Mouse (Mus musculus) midbrain, postnatal 0 days (tissue): ENCODE measurements around the gene Nyap1. TPM values are rescaled to one million over a fixed set of nuclear protein-coding genes. Genes with fewer than 3 reads are reported as not detected.

Experiments
- ATAC-seq: fragments of 200-750 bp; cut with Nextera tagmentation; 2 replicates; pipeline ENCODE4 v1.8.0; 2017; ENCODE audit warnings: moderate number of reproducible peaks, mild to moderate bottlenecking, moderate TSS enrichment, moderate library complexity; ENCODE audit not compliant: low FRiP score
- DNase-seq: peaks from one replicate; pipeline ENCODE4 v3.0.0-alpha.2; 2015; ENCODE audit warnings: low spot score
- H3K27ac ChIP-seq: fragments of 300-500 bp; sonication (generic); 2 replicates; pipeline ENCODE4 v1.5.1; 2014; ENCODE audit warnings: low read depth, mild to moderate bottlenecking, low read length, mixed read lengths
- H3K27me3 ChIP-seq: fragments of 300-500 bp; sonication (generic); 2 replicates; pipeline ENCODE4 v1.6.1; 2014; ENCODE audit warnings: low read length, control low read depth, mixed read lengths; ENCODE audit not compliant: insufficient read depth
- H3K36me3 ChIP-seq: fragments of 300-500 bp; sonication (generic); 2 replicates; pipeline ENCODE4 v1.6.1; 2014; ENCODE audit warnings: low read length, control low read depth, mixed read lengths; ENCODE audit not compliant: insufficient read depth
- H3K4me1 ChIP-seq: fragments of 300-500 bp; sonication (generic); 2 replicates; pipeline ENCODE4 v1.6.1; 2014; ENCODE audit warnings: mild to moderate bottlenecking, control low read depth, antibody characterized with exemption, low read length, mixed read lengths; ENCODE audit not compliant: insufficient read depth
- H3K4me2 ChIP-seq: fragments of 300-500 bp; sonication (generic); 2 replicates; pipeline ENCODE4 v1.6.1; 2014; ENCODE audit warnings: low read depth, mild to moderate bottlenecking, low read length, mixed read lengths; ENCODE audit not compliant: poor library complexity, severe bottlenecking
- H3K4me3 ChIP-seq: fragments of 300-500 bp; sonication (generic); 2 replicates; pipeline ENCODE4 v1.5.1; 2014; ENCODE audit warnings: low read depth, mild to moderate bottlenecking, low read length, moderate library complexity
- H3K9ac ChIP-seq: fragments of 300-500 bp; sonication (generic); replicated peaks from 2 replicates; pipeline ENCODE4 v1.6.1; 2014; ENCODE audit warnings: mild to moderate bottlenecking, low read length, moderate library complexity, mixed read lengths; ENCODE audit not compliant: poor library complexity, severe bottlenecking
- H3K9me3 ChIP-seq: fragments of 300-500 bp; sonication (generic); 2 replicates; pipeline ENCODE4 v1.6.1; 2016; ENCODE audit warnings: low read length, control low read depth
- CTCF ChIP-seq: IDR thresholded peaks from 2 replicates; pipeline ENCODE4 v1.5.1; 2016; ENCODE audit warnings: antibody characterized with exemption, mild to moderate bottlenecking
- WGBS: fragments of 180-500 bp; shearing (Covaris S2); extraction: QIAGEN DNeasy Blood & Tissue Kit; methylation state at CpG from one replicate; pipeline ENCODE4 v1.1.7; 2014; 5-methylcytosine and 5-hydroxymethylcytosine counted together
- polyA plus RNA-seq: library from polyadenylated mRNA; unstranded; fragments of >200 nt; fragmentation: Nextera tagmentation; extraction: Ambion mirVana; gene quantifications from 2 replicates; pipeline ENCODE4 v1.2.1, GENCODE M21; 2015
- total RNA-seq: library from RNA; depleted of rRNA; stranded (reverse); fragments of >200 nt; gene quantifications from 2 replicates; pipeline ENCODE4 v1.2.3, GENCODE M21; 2014

Gene Nyap1
- total and polyA plus RNA-seq, 2 experiments from 2014 or later = 50.1 to 261 TPM

DNA sequence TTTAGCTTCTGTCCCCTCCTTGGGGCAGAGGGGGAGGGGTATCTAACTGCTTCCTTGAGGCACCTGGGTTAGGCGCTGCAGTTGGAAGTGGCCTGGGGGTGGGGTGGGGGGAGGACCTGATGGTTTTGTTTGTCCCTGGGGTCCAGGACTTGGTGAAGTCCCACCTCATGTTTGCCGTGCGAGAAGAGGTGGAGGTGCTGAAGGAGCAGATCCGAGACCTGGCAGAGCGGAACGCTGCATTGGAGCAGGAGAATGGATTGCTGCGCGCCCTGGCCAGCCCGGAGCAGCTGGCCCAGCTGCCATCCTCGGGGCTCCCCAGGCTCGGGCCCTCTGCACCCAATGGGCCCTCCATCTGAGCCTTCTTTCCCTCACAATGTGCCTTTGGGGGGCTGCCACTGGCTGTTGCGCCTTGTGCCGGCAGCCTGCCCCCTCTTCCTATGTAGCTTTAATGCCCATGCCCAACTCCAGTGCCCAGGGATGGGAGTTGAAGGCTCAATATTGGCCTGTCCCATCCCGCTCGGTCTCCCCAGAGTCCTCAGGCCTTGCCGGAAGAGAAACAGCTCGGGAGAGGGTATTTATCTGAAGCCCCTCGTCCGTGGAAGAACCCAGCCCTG lies 17.6 kb upstream of the Nyap1 start:
- Histone ChIP-seq H3K4me3 (no peak overlapping the region), H3K4me2 (peak overlapping the region; percentile 33), H3K27me3 (no peaks in the 10 kb centered on the region), H3K4me1 (no peaks in the 10 kb centered on the region), H3K9me3 (no peaks in the 10 kb centered on the region), H3K9ac (0 out of 2 replicates have a peak overlapping the region, but pooled peaks have one; percentile 24), H3K27ac (peak overlapping the region; percentile 75), H3K36me3 (peaks cover 2% of the 10 kb centered on the region; the same call in 1 of the 2 replicates)
- no peak for TF ChIP-seq CTCF
- 83% methylated on average over 19 of the region's 19 CpGs for WGBS
- no peak for DNase-seq
- no peak for ATAC-seq

DNA sequence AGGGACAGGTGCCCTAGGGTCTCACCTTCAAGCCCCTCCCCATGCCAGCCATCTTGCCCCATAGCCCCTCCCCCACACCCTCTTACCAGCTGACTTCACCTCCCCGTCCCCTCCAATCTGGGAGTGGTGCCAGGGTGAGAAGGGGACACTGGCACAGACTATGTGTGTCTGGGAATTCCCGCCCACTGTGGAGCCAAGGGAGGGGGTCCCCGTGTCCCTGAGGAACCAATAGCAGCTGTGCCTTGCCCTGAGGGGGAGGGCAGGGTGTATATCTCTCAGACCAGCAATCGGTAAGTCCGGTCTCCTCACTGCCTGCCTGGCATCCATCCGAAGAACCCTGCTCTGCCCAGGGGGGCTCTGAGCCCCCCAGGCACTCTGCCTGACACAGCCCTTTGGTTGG lies 16.5 kb upstream of the Nyap1 start:
- peaks cover 4% of the 10 kb centered on the region; the same call in 1 of the 2 replicates for H3K36me3 ChIP-seq
- peak overlapping the region; percentile 33 for H3K4me2 ChIP-seq
- H3K4me1 ChIP-seq = no peaks in the 10 kb centered on the region
- H3K27me3 ChIP-seq = no peaks in the 10 kb centered on the region
- ATAC-seq (peak; percentile 64), DNase-seq (peak; percentile 87)
- peak overlapping the region; percentile 75 for H3K27ac ChIP-seq
- no peaks in the 10 kb centered on the region for H3K9me3 ChIP-seq
- 57% methylated on average over 6 of the region's 6 CpGs for WGBS
- no peak overlapping the region for H3K4me3 ChIP-seq
- TF ChIP-seq CTCF = no peak
- H3K9ac ChIP-seq = no peak overlapping the region

DNA sequence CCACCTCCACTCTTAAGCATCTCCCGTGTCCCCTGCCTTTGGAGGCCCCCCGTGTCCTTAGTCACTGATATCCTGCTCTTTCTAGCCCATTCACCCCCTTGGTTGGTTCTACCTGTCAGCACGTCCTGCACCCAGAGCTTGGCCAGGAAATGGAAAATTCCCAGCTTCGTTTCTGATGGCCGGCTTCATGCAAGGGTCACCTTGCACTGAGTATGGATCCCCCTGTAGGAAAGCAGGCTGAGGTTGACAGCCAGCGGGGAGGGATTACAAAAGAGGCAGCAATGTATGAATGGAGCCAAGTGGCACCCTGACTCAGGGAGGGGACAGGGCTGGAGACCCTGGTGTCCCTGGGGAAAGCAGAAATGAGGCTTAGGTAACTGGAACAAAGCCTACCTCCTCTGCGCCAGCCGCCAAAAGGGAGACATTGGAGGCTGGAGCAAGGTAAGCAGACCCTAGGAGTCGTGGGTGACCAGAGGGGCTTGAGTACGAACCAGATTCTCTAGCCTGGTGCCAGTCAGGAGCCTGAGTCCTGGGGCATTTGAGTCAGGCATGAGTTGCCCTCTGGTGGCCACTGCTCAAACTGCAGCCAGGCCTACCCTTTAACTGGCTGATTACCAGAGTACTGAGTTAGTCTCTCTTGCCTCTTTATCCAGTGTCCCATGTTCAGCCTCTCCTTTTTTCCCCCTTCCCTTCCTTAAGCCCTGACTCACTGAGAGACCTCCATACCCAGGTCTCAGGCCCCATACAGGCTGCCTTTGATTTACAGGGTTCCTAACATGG lies 15.7 kb upstream of the Nyap1 start:
- 0 out of 2 replicates have a peak, but pooled peaks have one; percentile 8 for ATAC-seq
- Histone ChIP-seq H3K27ac (peak overlapping the region; percentile 52), H3K36me3 (peaks cover 6% of the 10 kb centered on the region; the same call in 1 of the 2 replicates), H3K4me1 (no peaks in the 10 kb centered on the region), H3K9ac (no peak overlapping the region), H3K27me3 (no peaks in the 10 kb centered on the region), H3K4me3 (no peak overlapping the region), H3K4me2 (no peak overlapping the region), H3K9me3 (no peaks in the 10 kb centered on the region)
- WGBS = 47% methylated on average over 10 of the region's 10 CpGs
- peak; percentile 94 for TF ChIP-seq CTCF
- DNase-seq = peak; percentile 93

DNA sequence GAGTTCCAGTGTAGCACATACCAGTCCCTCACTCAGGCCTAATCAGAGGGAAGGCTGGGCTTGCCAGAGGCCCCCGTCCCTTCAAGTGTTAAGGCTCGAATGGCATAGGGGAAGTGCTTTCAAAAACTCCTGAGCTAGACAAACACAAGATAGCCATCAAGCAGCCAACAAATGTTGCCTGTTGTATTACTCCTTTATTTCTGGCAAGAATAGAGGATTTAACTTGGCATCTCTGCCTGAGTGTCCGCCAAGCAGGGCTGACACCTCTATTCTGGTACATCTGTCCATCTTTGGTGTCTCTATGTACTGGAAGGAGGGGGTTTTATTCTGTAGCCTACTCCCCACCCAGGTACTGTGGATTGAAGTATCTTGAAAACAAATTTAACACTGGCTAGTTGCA lies 14.7 kb upstream of the Nyap1 start:
- Histone ChIP-seq H3K27ac (no peak overlapping the region), H3K4me3 (no peak overlapping the region), H3K4me1 (no peaks in the 10 kb centered on the region), H3K27me3 (no peaks in the 10 kb centered on the region), H3K9ac (0 out of 2 replicates have a peak overlapping the region, but pooled peaks have one; percentile 19), H3K36me3 (peaks cover 10% of the 10 kb centered on the region), H3K4me2 (no peak overlapping the region), H3K9me3 (no peaks in the 10 kb centered on the region)
- TF ChIP-seq CTCF = no peak
- DNase-seq (no peak), ATAC-seq (no peak)
- 74% methylated on average over 3 of the region's 3 CpGs for WGBS

DNA sequence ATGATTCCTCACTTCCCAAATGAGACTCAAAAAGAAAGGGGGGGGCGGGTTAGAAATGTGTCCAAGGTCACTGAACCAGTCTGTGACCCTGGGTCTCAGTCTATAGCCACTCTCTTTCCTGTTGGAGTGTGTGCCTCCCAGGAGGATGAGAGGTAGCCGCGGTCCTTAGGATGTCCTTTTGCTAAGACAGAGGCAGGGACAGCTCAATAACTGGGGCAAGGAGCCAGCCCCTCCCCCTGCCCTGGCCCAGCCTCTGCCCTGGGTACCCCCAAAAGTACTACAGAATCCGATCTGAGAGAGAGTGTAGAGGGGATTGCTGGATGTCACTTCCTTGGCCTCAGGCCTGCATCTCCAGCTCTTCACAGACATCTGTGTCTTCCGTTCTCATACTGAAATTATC lies 14.0 kb upstream of the Nyap1 start:
- no peaks in the 10 kb centered on the region for H3K4me1 ChIP-seq
- H3K27ac ChIP-seq = no peak overlapping the region
- peaks cover 12% of the 10 kb centered on the region for H3K36me3 ChIP-seq
- no peaks in the 10 kb centered on the region for H3K9me3 ChIP-seq
- WGBS = 81% methylated on average over 5 of the region's 5 CpGs
- no peaks in the 10 kb centered on the region for H3K27me3 ChIP-seq
- H3K4me3 ChIP-seq = no peak overlapping the region
- peak overlapping the region; percentile 19; the same call in 1 of the 2 replicates for H3K9ac ChIP-seq
- no peak overlapping the region for H3K4me2 ChIP-seq
- ATAC-seq (no peak), DNase-seq (no peak)
- no peak for TF ChIP-seq CTCF
